Mouse (Mus musculus): ENCODE results near the gene Plxnd1. TPM values are rescaled to one million over a fixed set of nuclear protein-coding genes. Genes with fewer than 3 reads are reported as not detected.

The Plxnd1 gene
- total RNA-seq, 2 experiments from 2014 or later = 179 to 224 TPM

Other genes starting within 250 kb of the Plxnd1 start
- under 1 TPM; 0.60 TPM for gene Tmem40, start 232.6 kb downstream of the Plxnd1 start, total RNA-seq (2021)
- 10 to 100 TPM; 73.0 to 87.4 TPM for gene Cand2, start 220.5 kb downstream of the Plxnd1 start, total RNA-seq (2021)
- 100 to 1,000 TPM; 842 to 867 TPM for gene Rpl32, start 186.3 kb downstream of the Plxnd1 start, total RNA-seq (2021)
- under 1 TPM; 0.79 TPM for gene Efcab12, start 156.6 kb downstream of the Plxnd1 start, total RNA-seq (2021)
- 1 to 10 TPM; 2.6 to 3.5 TPM for gene Mbd4, start 141.6 kb downstream of the Plxnd1 start, total RNA-seq (2021)
- gene Ift122, start 141.5 kb downstream of the Plxnd1 start, total RNA-seq (2021) = 10 to 100 TPM; 22.4 to 22.9 TPM
- under 1 TPM; 0.07 to 0.20 TPM for gene Rho, start 63.3 kb downstream of the Plxnd1 start, total RNA-seq (2021)
- gene H1foo, start 50.1 kb downstream of the Plxnd1 start, total RNA-seq (2021) = not detected
- gene Tmcc1, start 198.5 kb upstream of the Plxnd1 start, total RNA-seq (2021) = 10 to 100 TPM; 27.3 to 28.7 TPM
- gene Washc2, start 213.0 kb upstream of the Plxnd1 start, total RNA-seq (2021) = 10 to 100 TPM; 35.8 to 38.5 TPM